ENCODE assay signal across 9 mouse cellular contexts in the genomic region with DNA sequence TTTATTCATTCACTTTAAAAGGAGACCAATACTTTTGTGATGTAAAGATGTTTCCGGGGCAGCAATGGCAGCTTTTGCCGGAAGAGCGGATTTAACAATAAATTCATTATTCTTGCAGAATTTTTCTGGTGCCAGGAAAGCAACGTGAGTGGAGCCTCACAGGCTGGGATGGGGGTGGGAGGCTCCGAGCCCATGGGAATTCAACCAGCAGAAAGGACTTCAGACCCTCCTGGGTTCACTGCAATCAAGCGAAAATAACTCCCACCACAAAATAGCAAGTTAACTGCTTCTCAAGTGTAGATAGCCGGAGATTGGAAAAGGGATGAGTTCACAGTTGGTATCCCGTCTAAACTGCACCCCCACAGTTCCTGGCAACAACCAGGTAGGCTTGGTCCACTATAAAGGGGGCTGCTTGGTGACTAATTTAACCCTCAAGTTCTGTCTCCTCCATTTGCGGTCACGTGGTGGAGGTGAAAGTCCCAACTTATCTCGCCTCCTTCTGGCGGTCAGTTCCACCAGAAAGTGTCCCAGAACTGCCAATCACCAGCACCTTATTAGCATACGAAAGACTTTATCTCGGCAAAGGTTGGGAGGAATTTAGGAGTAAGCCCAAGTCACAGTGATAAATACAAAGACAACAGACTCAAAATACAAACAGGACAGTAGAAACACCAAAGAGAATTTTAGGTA.
DNase-seq lines count a peak whose midpoint lies in the region; ATAC-seq and TF ChIP-seq lines count a peak whose summit lies in the region.
"Had no signal": no experiment of that assay in that cellular context is flagged by ENCODE, and none has a peak within 500 bp of the region (broad histone marks: within the 10 kb centered on the region; RNA-seq: fewer than 3 reads in every experiment).

No protein-coding gene starts in this region.

- peak; percentile 32 for DNase-seq in kidney, adult 9 months
- DNase-seq in kidney, adult 11 months = no peak
- DNase-seq in kidney, postnatal 0 days (ENCODE audit: low spot score) = peak; percentile 54
- DNase-seq in midbrain, postnatal 0 days (ENCODE audit: low spot score) = peak; percentile 86
- DNase-seq in thymus, postnatal 25 days = no peak
- DNase-seq in gastrocnemius, postnatal 4 days (ENCODE audit: low spot score in 2 of 2) = no peak

- H3K9ac ChIP-seq in embryonic facial prominence, embryonic 15.5 days = no peak overlapping the region
- no peak overlapping the region for H3K9ac ChIP-seq in kidney, postnatal 0 days (ENCODE audit: low read depth, low read length)
- 0 out of 2 replicates have a peak overlapping the region, but pooled peaks have one; percentile 33 for H3K9ac ChIP-seq in midbrain, postnatal 0 days (replicated peaks; ENCODE audit: low read length, poor library complexity, severe bottlenecking)

- H3K36me3 ChIP-seq in embryonic facial prominence, embryonic 15.5 days = no peaks in the 10 kb centered on the region
- no peaks in the 10 kb centered on the region for H3K36me3 ChIP-seq in kidney, postnatal 0 days (ENCODE audit: insufficient read depth, low read length)
- H3K36me3 ChIP-seq in midbrain, postnatal 0 days (ENCODE audit: insufficient read depth, low read length) = no peaks in the 10 kb centered on the region

- peak overlapping the region; percentile 51 for H3K4me2 ChIP-seq in embryonic facial prominence, embryonic 15.5 days (replicated peaks)
- H3K4me2 ChIP-seq in kidney, postnatal 0 days (ENCODE audit: low read length) = peak overlapping the region; percentile 68
- H3K4me2 ChIP-seq in midbrain, postnatal 0 days (ENCODE audit: low read depth, low read length, poor library complexity, severe bottlenecking) = peak overlapping the region; percentile 54

- 60% methylated on average over 14 of the region's 14 CpGs for whole genome bisulfite sequencing in embryonic facial prominence, embryonic 15.5 days
- 45% methylated on average over 14 of the region's 14 CpGs for whole genome bisulfite sequencing in kidney, postnatal 0 days
- 23% methylated on average over 14 of the region's 14 CpGs for WGBS in midbrain, postnatal 0 days

- TF ChIP-seq CTCF in kidney, postnatal 0 days (IDR thresholded peaks at IDR 0.05; ENCODE audit: low read depth) = no peak
- no peak for TF ChIP-seq CTCF in midbrain, postnatal 0 days (IDR thresholded peaks at IDR 0.05)

- H3K27ac ChIP-seq in embryonic facial prominence, embryonic 15.5 days (replicated peaks) = peak overlapping the region; percentile 87
- peak overlapping the region; percentile 88 for H3K27ac ChIP-seq in kidney, postnatal 0 days
- H3K27ac ChIP-seq in midbrain, postnatal 0 days (ENCODE audit: low read depth, low read length) = peak overlapping the region; percentile 77

- H3K4me1 ChIP-seq in embryonic facial prominence, embryonic 15.5 days = peaks cover 13% of the 10 kb centered on the region
- H3K4me1 ChIP-seq in kidney, postnatal 0 days (replicated peaks; ENCODE audit: insufficient read depth, low read length) = 0 out of 2 replicates have a peak, but pooled peaks cover 8% of the 10 kb centered on the region
- H3K4me1 ChIP-seq in midbrain, postnatal 0 days (ENCODE audit: insufficient read depth, low read length) = no peaks in the 10 kb centered on the region

- H3K4me3 ChIP-seq in embryonic facial prominence, embryonic 15.5 days (replicated peaks) = no peak overlapping the region
- H3K4me3 ChIP-seq in kidney, postnatal 0 days (replicated peaks; ENCODE audit: low read depth, low read length) = no peak overlapping the region
- H3K4me3 ChIP-seq in midbrain, postnatal 0 days (ENCODE audit: low read depth, low read length) = peak overlapping the region; percentile 34

- no peaks in the 10 kb centered on the region for H3K27me3 ChIP-seq in embryonic facial prominence, embryonic 15.5 days
- no peaks in the 10 kb centered on the region for H3K27me3 ChIP-seq in kidney, postnatal 0 days (ENCODE audit: insufficient read depth, low read length)
- no peaks in the 10 kb centered on the region for H3K27me3 ChIP-seq in midbrain, postnatal 0 days (ENCODE audit: insufficient read depth, low read length)
- H3K27me3 ChIP-seq: Patski had no signal

- ATAC-seq in embryonic facial prominence, embryonic 15.5 days (ENCODE audit: insufficient number of reproducible peaks, low FRiP score, low TSS enrichment, low read depth) = no peak
- peak; percentile 37; the same call in 1 of the 2 replicates for ATAC-seq in kidney, postnatal 0 days (replicated peaks; ENCODE audit: low FRiP score, low read depth)
- ATAC-seq in midbrain, postnatal 0 days (ENCODE audit: low FRiP score) = peak; percentile 70
- no peak for ATAC-seq in erythroid progenitor cell, adult 5-6 weeks (replicated peaks; ENCODE audit: low FRiP score, poor library complexity, severe bottlenecking)
- ATAC-seq: Patski had no signal

- no peaks in the 10 kb centered on the region for H3K9me3 ChIP-seq in embryonic facial prominence, embryonic 15.5 days (replicated peaks)
- no peaks in the 10 kb centered on the region for H3K9me3 ChIP-seq in kidney, postnatal 0 days (replicated peaks; ENCODE audit: low read length)
- no peaks in the 10 kb centered on the region for H3K9me3 ChIP-seq in midbrain, postnatal 0 days (ENCODE audit: low read length)

Comparison
In these comparisons a context has a peak if more than half of its experiments do, and no peak if none do; other contexts are left out.
1. DNase-seq: peak in kidney, adult 9 months (single experiment), kidney, postnatal 0 days (single experiment) and midbrain, postnatal 0 days (single experiment); none in kidney, adult 11 months (single experiment), thymus, postnatal 25 days (single experiment) and gastrocnemius, postnatal 4 days (0 of 2).
2. ATAC-seq: peak in kidney, postnatal 0 days (single experiment) and midbrain, postnatal 0 days (single experiment); none in embryonic facial prominence, embryonic 15.5 days (single experiment) and erythroid progenitor cell, adult 5-6 weeks (single experiment).
3. Peak in every context shown above with its lines, with median percentiles within 50 percentile points of each other: H3K27ac ChIP-seq and H3K4me2 ChIP-seq.